Mouse (Mus musculus) limb, embryonic 15.5 days (tissue): ENCODE data around the gene Lrig1. TPM values are rescaled to one million over a fixed set of nuclear protein-coding genes. Genes with fewer than 3 reads are reported as not detected.

Experiments
- ATAC-seq: fragments of 200-750 bp; cut with Nextera tagmentation; 2 replicates; pipeline ENCODE4 v1.8.0; 2017; ENCODE audit warnings: low read depth, moderate TSS enrichment; ENCODE audit not compliant: insufficient number of reproducible peaks, low FRiP score, low TSS enrichment
- H3K27ac ChIP-seq: fragments of 300-500 bp; sonication (generic); 2 replicates; pipeline ENCODE4 v1.5.1; 2015; ENCODE audit warnings: moderate library complexity, mild to moderate bottlenecking, inconsistent platforms
- H3K27me3 ChIP-seq: fragments of 300-500 bp; sonication (generic); 2 replicates; pipeline ENCODE4 v1.6.1; 2015; ENCODE audit warnings: inconsistent platforms
- H3K36me3 ChIP-seq: fragments of 300-500 bp; sonication (generic); 2 replicates; pipeline ENCODE4 v1.6.1; 2015; ENCODE audit warnings: inconsistent platforms
- H3K4me1 ChIP-seq: fragments of 300-500 bp; sonication (generic); 2 replicates; pipeline ENCODE4 v1.6.1; 2015; ENCODE audit warnings: inconsistent platforms
- H3K4me2 ChIP-seq: fragments of 300-500 bp; sonication (generic); 2 replicates; pipeline ENCODE4 v1.6.1; 2015; ENCODE audit warnings: mild to moderate bottlenecking, inconsistent platforms
- H3K4me3 ChIP-seq: fragments of 300-500 bp; sonication (generic); 2 replicates; pipeline ENCODE4 v1.5.1; 2015; ENCODE audit warnings: mild to moderate bottlenecking, inconsistent platforms
- H3K9ac ChIP-seq: fragments of 300-500 bp; sonication (generic); 2 replicates; pipeline ENCODE4 v1.6.1; 2015; ENCODE audit warnings: inconsistent platforms
- H3K9me3 ChIP-seq: fragments of 300-500 bp; sonication (generic); 2 replicates; pipeline ENCODE4 v1.6.1; 2016; ENCODE audit warnings: inconsistent platforms
- WGBS: fragments of 180-500 bp; shearing (Covaris S2); methylation state at CpG from one replicate; pipeline ENCODE4 v1.1.7; 2015; 5-methylcytosine and 5-hydroxymethylcytosine counted together
- polyA plus RNA-seq: library from polyadenylated mRNA; unstranded; fragments of >200 nt; fragmentation: Nextera tagmentation; extraction: Ambion mirVana; gene quantifications from 2 replicates; pipeline ENCODE4 v1.2.1, GENCODE M21; 2015

Lrig1 gene
- polyA plus RNA-seq, 1 experiment from 2014 or later = 22.5 TPM

DNA sequence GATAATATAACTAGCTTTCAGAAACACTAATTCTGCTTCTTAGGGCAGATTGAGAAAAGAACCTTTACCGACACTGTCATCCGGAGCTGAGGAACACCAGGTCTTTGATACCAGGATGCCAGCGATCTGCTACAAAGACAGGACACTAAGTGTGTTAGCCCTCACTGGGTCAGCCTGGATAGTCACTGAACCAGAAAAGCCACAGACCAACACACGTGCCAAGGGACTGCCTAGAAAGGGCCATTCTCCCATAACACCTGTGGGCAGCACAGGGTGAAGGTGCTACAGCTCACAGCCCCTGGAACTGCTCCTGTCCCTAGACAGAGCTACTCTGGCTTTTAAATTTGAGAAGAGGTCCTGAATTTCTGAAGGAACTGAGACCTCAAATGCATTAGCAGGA lies 32.8 kb downstream of the Lrig1 start:
- Histone ChIP-seq H3K27me3 (no peaks in the 10 kb centered on the region), H3K4me1 (peaks cover 43% of the 10 kb centered on the region)

DNA sequence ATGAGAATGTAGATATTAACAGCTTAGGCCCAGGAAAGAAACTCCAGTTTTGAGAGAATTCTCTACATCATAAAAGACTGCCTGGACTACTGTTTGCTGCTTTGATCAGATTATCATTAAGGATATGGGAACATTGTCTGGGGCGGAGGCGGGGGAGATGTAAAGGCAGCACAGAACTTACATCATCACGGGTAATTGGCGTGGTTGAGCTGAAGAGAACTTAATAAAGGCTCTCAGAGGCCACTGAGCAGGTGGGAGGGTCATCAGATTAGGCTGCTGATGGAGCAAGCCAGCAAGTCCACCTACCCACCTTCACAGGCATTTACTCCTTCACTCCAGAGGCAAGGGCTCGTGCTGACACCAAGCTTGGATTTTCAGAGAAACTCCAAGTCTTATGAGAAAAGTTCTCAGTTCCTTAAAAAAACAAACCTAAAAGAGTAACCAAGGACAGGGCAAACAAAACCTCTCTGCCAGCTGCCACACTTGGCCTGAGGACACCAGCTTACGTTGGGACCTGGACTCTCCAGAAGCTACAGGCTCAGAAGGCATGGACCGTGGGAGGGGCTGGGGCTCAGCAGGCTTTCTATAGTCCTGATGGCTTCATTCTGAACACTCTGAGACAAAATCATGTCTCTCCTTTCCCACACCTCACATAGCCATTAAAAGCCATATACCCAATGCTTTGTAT lies 33.4 kb downstream of the Lrig1 start:
- ATAC-seq = no peak
- no peaks in the 10 kb centered on the region for H3K27me3 ChIP-seq

More for the DNA sequence above, 32.8 kb downstream of the Lrig1 start:
- no peak for ATAC-seq
- 76% methylated on average over 4 of the region's 4 CpGs for WGBS
- Histone ChIP-seq H3K9me3 (no peaks in the 10 kb centered on the region), H3K27ac (no peak overlapping the region), H3K36me3 (0 out of 2 replicates have a peak, but pooled peaks cover 5% of the 10 kb centered on the region), H3K4me3 (no peak overlapping the region), H3K4me2 (no peak overlapping the region), H3K9ac (no peak overlapping the region)

DNA sequence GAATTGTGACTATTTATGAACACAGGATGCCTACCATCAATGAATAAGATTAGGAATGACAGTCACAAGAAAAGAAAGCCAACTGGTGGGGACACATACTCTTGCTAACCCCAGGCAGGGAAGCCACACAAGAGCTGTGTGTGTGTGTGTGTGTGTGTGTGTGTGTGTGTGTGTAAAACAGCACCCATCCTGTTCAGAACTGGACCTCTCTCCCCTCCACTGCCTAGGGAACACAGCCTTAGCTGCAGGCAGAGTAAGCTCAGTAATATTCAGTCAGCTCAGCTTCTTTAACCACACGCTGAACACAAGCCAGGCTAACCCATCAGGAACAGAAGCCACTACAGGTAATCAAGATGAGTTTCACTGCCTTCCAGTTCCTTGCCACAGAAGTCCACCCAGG lies 34.3 kb downstream of the Lrig1 start:
- H3K9ac ChIP-seq = no peak overlapping the region
- H3K4me2 ChIP-seq = no peak overlapping the region
- no peaks in the 10 kb centered on the region for H3K9me3 ChIP-seq
- no peak for ATAC-seq
- H3K36me3 ChIP-seq = peaks cover 5% of the 10 kb centered on the region; the same call in 1 of the 2 replicates
- H3K4me1 ChIP-seq = peaks cover 37% of the 10 kb centered on the region
- WGBS = 64% methylated on average over 1 of the region's 1 CpGs
- H3K27me3 ChIP-seq = no peaks in the 10 kb centered on the region
- H3K4me3 ChIP-seq = no peak overlapping the region
- no peak overlapping the region for H3K27ac ChIP-seq

More for the DNA sequence above, 33.4 kb downstream of the Lrig1 start:
- no peak overlapping the region for H3K4me2 ChIP-seq
- H3K9ac ChIP-seq = no peak overlapping the region
- peaks cover 43% of the 10 kb centered on the region for H3K4me1 ChIP-seq
- no peak overlapping the region for H3K27ac ChIP-seq
- H3K9me3 ChIP-seq = no peaks in the 10 kb centered on the region
- 58% methylated on average over 7 of the region's 7 CpGs for WGBS
- H3K36me3 ChIP-seq = 0 out of 2 replicates have a peak, but pooled peaks cover 5% of the 10 kb centered on the region
- H3K4me3 ChIP-seq = no peak overlapping the region

DNA sequence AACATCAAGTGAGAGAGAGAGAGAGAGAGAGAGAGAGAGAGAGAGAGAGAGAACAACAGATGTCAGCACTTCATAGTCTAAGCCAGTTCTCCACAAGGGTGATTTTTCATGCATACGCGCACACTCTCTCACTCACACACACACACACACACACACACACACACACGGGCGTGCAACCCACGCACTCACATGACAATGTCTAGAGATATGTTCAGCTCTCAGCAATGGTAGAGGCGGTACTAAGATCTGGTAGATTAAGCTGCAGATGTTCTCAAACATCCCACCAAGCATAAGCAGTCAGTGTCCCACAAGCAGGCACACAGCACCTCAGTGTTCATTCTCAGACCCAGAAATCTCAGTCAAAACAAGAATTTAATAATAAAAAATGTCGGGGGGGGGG lies 34.7 kb downstream of the Lrig1 start:
- Histone ChIP-seq H3K4me2 (no peak overlapping the region), H3K9me3 (no peaks in the 10 kb centered on the region), H3K27ac (no peak overlapping the region), H3K4me3 (no peak overlapping the region), H3K9ac (no peak overlapping the region), H3K4me1 (peaks cover 36% of the 10 kb centered on the region), H3K36me3 (peaks cover 5% of the 10 kb centered on the region; the same call in 1 of the 2 replicates), H3K27me3 (no peaks in the 10 kb centered on the region)
- no peak for ATAC-seq
- 76% methylated on average over 7 of the region's 7 CpGs for WGBS

DNA sequence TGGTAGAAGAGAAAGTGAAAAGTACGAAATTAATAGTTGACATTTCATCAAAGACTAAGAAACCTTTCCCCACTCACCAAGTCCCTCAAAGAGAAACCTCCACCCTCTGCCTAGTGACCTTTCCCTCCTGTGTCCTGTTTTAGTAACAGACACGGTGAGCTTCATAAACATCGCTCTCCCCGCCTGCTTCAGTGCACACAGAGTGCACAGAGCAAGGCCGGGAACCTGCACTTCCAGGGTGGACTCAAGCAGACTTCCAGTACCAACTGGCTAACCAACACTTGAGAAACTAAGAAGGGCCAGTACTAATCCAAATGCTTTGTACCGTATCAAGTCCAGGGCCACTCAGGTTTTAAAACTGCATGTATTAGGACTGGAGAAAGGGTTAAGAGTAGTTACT lies 36.0 kb downstream of the Lrig1 start:
- peaks cover 5% of the 10 kb centered on the region; the same call in 1 of the 2 replicates for H3K36me3 ChIP-seq

DNA sequence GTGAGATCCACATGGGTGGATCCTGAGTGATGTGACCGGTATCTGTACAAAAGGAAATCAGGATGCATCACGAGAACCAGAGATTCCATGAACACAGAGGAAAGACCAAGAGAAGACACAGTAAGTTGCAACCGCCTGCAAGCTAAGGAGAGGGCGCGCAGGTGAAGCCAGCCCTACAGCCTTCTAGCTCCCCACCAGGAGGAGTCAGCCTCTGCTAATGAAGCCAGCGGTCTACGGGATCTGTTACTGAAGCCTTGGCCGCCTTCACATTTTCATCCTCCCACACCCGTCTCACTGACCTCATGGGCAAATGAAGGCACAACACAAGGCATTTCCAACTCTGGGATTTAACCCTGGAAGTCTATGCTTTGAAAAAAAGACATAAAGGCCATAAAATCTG lies 38.0 kb downstream of the Lrig1 start:
- H3K36me3 ChIP-seq = peaks cover 7% of the 10 kb centered on the region; the same call in 1 of the 2 replicates
- 82% methylated on average over 9 of the region's 9 CpGs for WGBS
- H3K27ac ChIP-seq = no peak overlapping the region
- no peak for ATAC-seq
- H3K4me2 ChIP-seq = no peak overlapping the region
- H3K4me3 ChIP-seq = no peak overlapping the region
- H3K27me3 ChIP-seq = no peaks in the 10 kb centered on the region
- no peaks in the 10 kb centered on the region for H3K9me3 ChIP-seq
- H3K4me1 ChIP-seq = peaks cover 22% of the 10 kb centered on the region
- H3K9ac ChIP-seq = no peak overlapping the region

More for the DNA sequence above, 36.0 kb downstream of the Lrig1 start:
- Histone ChIP-seq H3K9ac (no peak overlapping the region), H3K27ac (no peak overlapping the region), H3K27me3 (no peaks in the 10 kb centered on the region), H3K4me3 (no peak overlapping the region), H3K4me1 (peaks cover 25% of the 10 kb centered on the region), H3K4me2 (no peak overlapping the region), H3K9me3 (no peaks in the 10 kb centered on the region)
- no peak for ATAC-seq
- 77% methylated on average over 6 of the region's 6 CpGs for WGBS

DNA sequence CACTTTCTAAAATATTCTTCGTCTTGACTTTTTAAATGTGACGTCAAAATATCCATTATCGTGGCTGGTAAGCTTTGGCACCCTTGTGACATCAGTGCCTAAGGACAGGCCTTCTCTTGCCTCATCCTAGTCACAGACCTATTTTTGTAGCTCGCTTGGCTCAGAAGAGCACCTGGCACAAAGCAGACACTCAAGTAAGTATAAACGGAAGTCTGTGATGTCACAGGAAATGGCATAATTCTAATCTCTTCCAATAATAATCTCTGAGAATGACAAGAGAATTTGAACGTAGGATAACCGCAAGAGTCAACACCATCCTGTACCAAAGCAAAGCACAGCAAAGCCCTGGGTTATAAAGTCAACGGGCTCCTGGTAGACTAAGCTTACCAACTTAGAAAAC lies 38.6 kb downstream of the Lrig1 start:
- no peak for ATAC-seq
- no peak overlapping the region for H3K4me2 ChIP-seq
- peaks cover 21% of the 10 kb centered on the region for H3K4me1 ChIP-seq
- no peaks in the 10 kb centered on the region for H3K9me3 ChIP-seq
- H3K27ac ChIP-seq = no peak overlapping the region
- WGBS = 85% methylated on average over 8 of the region's 8 CpGs
- H3K4me3 ChIP-seq = no peak overlapping the region
- H3K27me3 ChIP-seq = no peaks in the 10 kb centered on the region
- H3K9ac ChIP-seq = no peak overlapping the region
- H3K36me3 ChIP-seq = peaks cover 7% of the 10 kb centered on the region; the same call in 1 of the 2 replicates

DNA sequence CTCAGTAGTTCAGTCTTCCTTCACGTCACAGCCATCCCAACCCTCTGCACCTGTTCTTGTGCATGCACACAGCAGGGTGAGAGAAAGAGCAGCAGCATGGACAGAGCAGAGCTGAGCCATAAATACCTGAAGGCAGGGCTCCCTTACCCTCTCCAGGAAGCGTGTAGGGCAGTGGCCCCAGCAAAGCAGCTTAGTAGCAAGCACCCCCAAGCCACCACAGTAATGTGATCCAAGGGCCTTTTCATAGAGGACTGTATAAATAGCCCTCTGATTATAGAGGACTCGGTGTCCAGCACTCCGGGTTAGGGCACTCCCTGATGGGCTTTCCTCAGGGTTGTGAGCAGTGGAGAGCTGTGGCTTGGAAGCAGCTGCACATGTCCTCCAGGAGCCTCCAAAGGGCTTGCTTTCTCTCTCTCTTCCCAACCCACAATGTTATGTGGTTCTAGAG lies 40.0 kb downstream of the Lrig1 start:
- H3K36me3 ChIP-seq = peaks cover 7% of the 10 kb centered on the region; the same call in 1 of the 2 replicates
- no peak overlapping the region for H3K4me2 ChIP-seq
- peaks cover 20% of the 10 kb centered on the region for H3K4me1 ChIP-seq
- no peak overlapping the region for H3K27ac ChIP-seq
- ATAC-seq = peak; percentile 74
- WGBS = 47% methylated on average over 4 of the region's 4 CpGs
- H3K9ac ChIP-seq = no peak overlapping the region
- H3K9me3 ChIP-seq = no peaks in the 10 kb centered on the region
- no peak overlapping the region for H3K4me3 ChIP-seq
- H3K27me3 ChIP-seq = no peaks in the 10 kb centered on the region

DNA sequence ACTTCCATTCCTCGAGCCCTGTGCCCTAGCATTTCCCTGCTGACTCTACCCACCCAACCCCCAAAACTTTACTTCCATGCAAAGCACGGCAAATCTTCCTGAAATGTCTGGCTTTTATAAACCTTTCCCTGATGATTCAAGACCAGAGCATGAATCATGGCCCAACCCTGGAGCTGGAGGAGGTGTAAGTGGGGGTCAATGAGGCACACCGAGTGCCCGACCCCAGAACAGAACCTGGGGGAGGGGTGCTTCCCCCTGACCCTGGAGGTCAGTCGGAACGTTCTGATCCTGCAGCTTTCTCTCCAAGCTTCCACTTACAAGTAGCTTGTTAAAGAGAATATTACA lies 41.9 kb downstream of the Lrig1 start:
- no peak for ATAC-seq
- peak overlapping the region; percentile 61 for H3K27ac ChIP-seq
- H3K9ac ChIP-seq = no peak overlapping the region
- H3K4me2 ChIP-seq = no peak overlapping the region
- H3K9me3 ChIP-seq = no peaks in the 10 kb centered on the region
- H3K36me3 ChIP-seq = peaks cover 10% of the 10 kb centered on the region; the same call in 1 of the 2 replicates
- whole genome bisulfite sequencing = 20% methylated on average over 6 of the region's 6 CpGs
- H3K4me3 ChIP-seq = no peak overlapping the region
- no peaks in the 10 kb centered on the region for H3K27me3 ChIP-seq
- H3K4me1 ChIP-seq = peaks cover 20% of the 10 kb centered on the region

DNA sequence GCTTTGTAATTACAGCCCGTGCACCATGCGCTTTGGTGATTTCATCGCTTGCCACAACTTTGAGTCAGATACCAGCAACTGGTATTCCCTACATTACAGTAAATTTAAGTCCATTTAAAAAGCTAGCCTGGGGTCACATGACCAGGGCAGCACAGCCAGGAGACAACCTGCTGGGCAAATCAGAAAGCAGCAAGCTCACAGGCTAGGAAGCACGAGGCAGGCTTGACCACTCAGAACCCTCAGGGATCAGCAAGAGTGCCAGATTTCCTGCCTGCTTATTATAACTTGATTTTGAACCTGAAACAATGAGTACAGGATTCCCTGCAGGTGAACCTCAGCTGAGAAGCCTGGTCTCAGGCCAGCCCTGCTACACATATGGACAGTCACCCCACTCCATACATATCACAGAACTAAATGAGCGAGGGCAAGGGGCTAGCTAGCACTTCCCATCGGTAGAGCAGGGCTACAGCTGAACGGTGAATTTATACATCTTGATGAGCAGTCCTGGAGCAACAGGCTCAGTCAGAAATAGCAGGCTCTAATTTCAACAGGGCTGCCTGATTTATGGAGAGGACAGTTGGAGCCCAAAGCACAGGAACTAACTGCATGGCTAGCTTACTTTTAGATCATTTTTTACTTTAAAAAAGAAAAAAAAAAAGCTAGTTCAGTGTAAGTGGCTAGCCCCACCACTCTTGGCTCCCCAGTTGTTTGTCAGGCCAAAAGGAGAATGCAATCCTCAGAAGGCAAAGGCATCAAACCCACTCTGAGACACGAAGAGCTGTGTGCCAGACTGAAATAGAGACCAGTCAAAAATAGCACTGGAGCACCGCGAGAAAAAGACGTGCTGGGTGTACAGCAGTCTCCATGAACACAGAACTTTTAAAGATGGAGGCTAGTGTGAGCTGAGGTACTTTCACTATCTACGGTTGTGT lies 42.5 kb downstream of the Lrig1 start:
- ATAC-seq = no peak
- H3K9ac ChIP-seq = no peak overlapping the region
- 47% methylated on average over 12 of the region's 12 CpGs for WGBS
- H3K36me3 ChIP-seq = peaks cover 8% of the 10 kb centered on the region; the same call in 1 of the 2 replicates
- H3K27ac ChIP-seq = peak overlapping the region; percentile 61
- peaks cover 20% of the 10 kb centered on the region for H3K4me1 ChIP-seq
- H3K9me3 ChIP-seq = no peaks in the 10 kb centered on the region
- H3K4me3 ChIP-seq = no peak overlapping the region
- H3K27me3 ChIP-seq = no peaks in the 10 kb centered on the region
- H3K4me2 ChIP-seq = no peak overlapping the region

DNA sequence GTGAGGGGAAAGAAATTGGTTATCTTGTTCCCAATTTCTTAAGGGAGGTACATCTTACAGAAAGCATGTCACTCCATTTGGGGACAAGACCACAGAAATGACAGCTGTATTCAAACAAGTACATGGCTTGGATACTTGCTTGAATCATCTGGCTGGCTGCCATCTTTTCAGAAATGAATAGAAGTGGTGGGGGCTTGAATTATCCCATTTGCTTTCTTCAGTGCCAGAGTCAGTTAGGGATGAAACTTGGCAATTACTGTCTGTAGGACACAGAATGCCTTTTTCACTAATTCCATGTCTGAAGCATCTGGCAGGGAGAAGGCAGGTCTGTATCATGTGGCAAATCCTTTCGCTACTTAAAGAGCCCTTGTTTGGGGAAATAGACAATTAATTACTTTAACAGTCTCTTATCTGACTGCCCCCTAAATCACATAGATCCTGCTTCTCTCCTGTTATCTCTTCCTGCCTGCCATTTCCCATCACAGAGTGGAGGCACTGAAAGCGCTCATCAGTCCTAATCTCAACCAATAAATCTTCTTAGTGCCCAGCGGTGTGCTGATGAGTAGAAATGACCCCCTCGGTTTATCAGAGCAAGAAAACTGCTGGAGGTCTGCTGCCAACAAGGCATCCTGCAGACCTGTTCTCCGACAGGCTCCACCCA lies 44.0 kb downstream of the Lrig1 start:
- 54% methylated on average over 5 of the region's 5 CpGs for WGBS
- no peaks in the 10 kb centered on the region for H3K9me3 ChIP-seq
- ATAC-seq = no peak
- no peak overlapping the region for H3K4me2 ChIP-seq
- peaks cover 11% of the 10 kb centered on the region; the same call in 1 of the 2 replicates for H3K36me3 ChIP-seq
- no peaks in the 10 kb centered on the region for H3K27me3 ChIP-seq
- H3K4me1 ChIP-seq = peaks cover 20% of the 10 kb centered on the region
- no peak overlapping the region for H3K4me3 ChIP-seq
- no peak overlapping the region for H3K9ac ChIP-seq
- H3K27ac ChIP-seq = no peak overlapping the region
